Mouse (Mus musculus) liver, embryonic 13.5 days (tissue): Measurements from ENCODE around the gene Ear10. TPM values are rescaled to one million over a fixed set of nuclear protein-coding genes. Genes with fewer than 3 reads are reported as not detected.
A peak's percentile ranks its signal among the peaks of the same experiment; 100 is the strongest.
"Not testable (repeated sequence)": the region's sequence is repeated elsewhere in the genome, so short reads cannot be mapped to it uniquely, and the experiment has no call there.

Source experiments
- ATAC-seq: fragments of 200-750 bp; cut with Nextera tagmentation; 2 replicates; pipeline ENCODE4 v1.8.0; 2017; ENCODE audit warnings: low read depth, mild to moderate bottlenecking, moderate number of reproducible peaks, moderate library complexity
- DNase-seq: peaks from one replicate; pipeline ENCODE4 v3.0.0; 2022
- H3K27ac ChIP-seq: fragments of 300-500 bp; sonication (generic); 2 replicates; pipeline ENCODE4 v1.5.1; 2015; ENCODE audit warnings: moderate library complexity, mild to moderate bottlenecking, inconsistent platforms
- H3K27me3 ChIP-seq: fragments of 300-500 bp; sonication (generic); 2 replicates; pipeline ENCODE4 v1.6.1; 2015; ENCODE audit warnings: mild to moderate bottlenecking, inconsistent platforms
- H3K36me3 ChIP-seq: fragments of 300-500 bp; sonication (generic); 2 replicates; pipeline ENCODE4 v1.6.1; 2015; ENCODE audit warnings: mild to moderate bottlenecking, inconsistent platforms
- H3K4me1 ChIP-seq: fragments of 300-500 bp; sonication (generic); replicated peaks from 2 replicates; pipeline ENCODE4 v1.6.1; 2015; ENCODE audit warnings: inconsistent platforms
- H3K4me2 ChIP-seq: fragments of 300-500 bp; sonication (generic); 2 replicates; pipeline ENCODE4 v1.6.1; 2015; ENCODE audit warnings: inconsistent platforms, mild to moderate bottlenecking, moderate library complexity
- H3K4me3 ChIP-seq: fragments of 300-500 bp; sonication (generic); replicated peaks from 2 replicates; pipeline ENCODE4 v1.5.1; 2015; ENCODE audit warnings: mild to moderate bottlenecking, inconsistent platforms
- H3K9ac ChIP-seq: fragments of 300-500 bp; sonication (generic); 2 replicates; pipeline ENCODE4 v1.6.1; 2015; ENCODE audit warnings: mild to moderate bottlenecking, inconsistent platforms
- H3K9me3 ChIP-seq: fragments of 300-500 bp; sonication (generic); replicated peaks from 2 replicates; pipeline ENCODE4 v1.6.1; 2016; ENCODE audit warnings: inconsistent platforms
- WGBS: fragments of 180-500 bp; shearing (Covaris S2); methylation state at CpG from one replicate; pipeline ENCODE4 v1.1.7; 2015; ENCODE audit not compliant: insufficient replicate concordance; 5-methylcytosine and 5-hydroxymethylcytosine counted together
- polyA plus RNA-seq: library from polyadenylated mRNA; unstranded; fragments of >200 nt; fragmentation: Nextera tagmentation; extraction: Ambion mirVana; gene quantifications from 2 replicates; pipeline ENCODE4 v1.2.1, GENCODE M21; 2015

Ear10 gene
- polyA plus RNA-seq, result not detected in 2 replicates

- Histone ChIP-seq H3K4me1 (peaks cover 18% of the 10 kb centered on the region; the same call in 1 of the 2 replicates), H3K27ac (0 out of 2 replicates have a peak within 1 kb of the TSS, but pooled peaks have one; percentile 13)
- H3K36me3 ChIP-seq, H3K9ac ChIP-seq, DNase-seq, H3K9me3 ChIP-seq, ATAC-seq, H3K27me3 ChIP-seq, H3K4me2 ChIP-seq, H3K4me3 ChIP-seq: not testable (repeated sequence)
- 67% methylated on average over 3 of the region's 3 CpGs for WGBS
Measured at GRCm38 (mm10) chr14:43923459-43923858, at the start of gene Ear10. TSS of gene Ear10 (minus strand) at chr14:43923559.

GRCm38 (mm10) chr14:43956769-43957168, 33.4 kb upstream of the Ear10 start, which contains the start of gene Ang5:
TSS of gene Ang5 (plus strand) at chr14:43957069.
- not testable (repeated sequence) for H3K4me1 ChIP-seq, H3K4me2 ChIP-seq, H3K36me3 ChIP-seq, H3K4me3 ChIP-seq, H3K9me3 ChIP-seq, H3K9ac ChIP-seq, DNase-seq, H3K27me3 ChIP-seq, H3K27ac ChIP-seq, ATAC-seq
- no CpG with 5 or more reads among the region's 2 CpGs for WGBS

- DNase-seq, H3K27ac ChIP-seq, H3K4me1 ChIP-seq, H3K36me3 ChIP-seq, H3K4me2 ChIP-seq, ATAC-seq, H3K9ac ChIP-seq, H3K9me3 ChIP-seq, H3K4me3 ChIP-seq, H3K27me3 ChIP-seq: not testable (repeated sequence)
- WGBS, result no CpG with 5 or more reads among the region's 1 CpGs
Measured at GRCm38 (mm10) chr14:43955074-43955473, 31.7 kb upstream of the Ear10 start.

GRCm38 (mm10) chr14:43953382-43953781, 30.0 kb upstream of the Ear10 start:
- H3K27ac ChIP-seq, H3K9me3 ChIP-seq, H3K4me3 ChIP-seq, DNase-seq, H3K36me3 ChIP-seq, H3K4me1 ChIP-seq, H3K9ac ChIP-seq, H3K4me2 ChIP-seq, H3K27me3 ChIP-seq, ATAC-seq: not testable (repeated sequence)
- WGBS, result 14% methylated on average over 2 of the region's 2 CpGs

- H3K9me3 ChIP-seq, H3K4me2 ChIP-seq, ATAC-seq, H3K4me3 ChIP-seq, H3K9ac ChIP-seq, H3K36me3 ChIP-seq, H3K27me3 ChIP-seq, DNase-seq, H3K27ac ChIP-seq: not testable (repeated sequence)
- 43% methylated on average over 5 of the region's 5 CpGs for WGBS
- H3K4me1 ChIP-seq, result peaks cover 17% of the 10 kb centered on the region
Measured at GRCm38 (mm10) chr14:43933399-43933798, 10.0 kb upstream of the Ear10 start.

- H3K27me3 ChIP-seq, H3K4me2 ChIP-seq, ATAC-seq, H3K9ac ChIP-seq, H3K9me3 ChIP-seq, H3K4me3 ChIP-seq, H3K27ac ChIP-seq, H3K36me3 ChIP-seq: not testable (repeated sequence)
- peak; percentile 29 for DNase-seq
- H3K4me1 ChIP-seq, result peaks cover 15% of the 10 kb centered on the region
- 21% methylated on average over 8 of the region's 8 CpGs for whole genome bisulfite sequencing
Measured at GRCm38 (mm10) chr14:43932991-43933390, 9.6 kb upstream of the Ear10 start.

GRCm38 (mm10) chr14:43925404-43925950, 2.1 kb upstream of the Ear10 start:
- whole genome bisulfite sequencing, result 5% methylated on average over 21 of the region's 21 CpGs
- not testable (repeated sequence) for H3K36me3 ChIP-seq, H3K9me3 ChIP-seq, H3K27me3 ChIP-seq, DNase-seq
- ATAC-seq, result peak; percentile 82
- Histone ChIP-seq H3K4me1 (peaks cover 18% of the 10 kb centered on the region; the same call in 1 of the 2 replicates), H3K4me3 (peak overlapping the region; percentile 64), H3K27ac (peak overlapping the region; percentile 73), H3K4me2 (peak overlapping the region; percentile 70), H3K9ac (peak overlapping the region; percentile 71)

GRCm38 (mm10) chr14:43924688-43925403, 1.5 kb upstream of the Ear10 start, which contains the start of gene Gm8113:
TSS of gene Gm8113 (plus strand) at chr14:43925390.
- DNase-seq, result peak; percentile 72
- Histone ChIP-seq H3K4me1 (peaks cover 18% of the 10 kb centered on the region; the same call in 1 of the 2 replicates), H3K27ac (peak within 1 kb of the TSS; percentile 73), H3K4me3 (peak within 1 kb of the TSS; percentile 64), H3K4me2 (peak within 1 kb of the TSS; percentile 70), H3K9ac (peak within 1 kb of the TSS; percentile 71)
- 7% methylated on average over 10 of the region's 10 CpGs for WGBS
- ATAC-seq, result peak; percentile 92
- H3K36me3 ChIP-seq, H3K27me3 ChIP-seq, H3K9me3 ChIP-seq: not testable (repeated sequence)

- not testable (repeated sequence) for H3K36me3 ChIP-seq, H3K4me2 ChIP-seq, H3K4me1 ChIP-seq, H3K9me3 ChIP-seq, H3K9ac ChIP-seq, H3K27ac ChIP-seq, H3K27me3 ChIP-seq, DNase-seq, ATAC-seq, H3K4me3 ChIP-seq
Measured at GRCm38 (mm10) chr14:43918214-43918613, 5.1 kb downstream of the Ear10 start.

- not testable (repeated sequence) for H3K36me3 ChIP-seq, H3K27me3 ChIP-seq, ATAC-seq, H3K9ac ChIP-seq, H3K4me1 ChIP-seq, H3K9me3 ChIP-seq, H3K27ac ChIP-seq, H3K4me2 ChIP-seq, H3K4me3 ChIP-seq, DNase-seq
- 56% methylated on average over 3 of the region's 3 CpGs for WGBS
Measured at GRCm38 (mm10) chr14:43898577-43898976, 24.8 kb downstream of the Ear10 start.

- H3K9me3 ChIP-seq, H3K36me3 ChIP-seq, H3K4me2 ChIP-seq, H3K9ac ChIP-seq, H3K27ac ChIP-seq, H3K4me1 ChIP-seq, ATAC-seq, H3K27me3 ChIP-seq, DNase-seq, H3K4me3 ChIP-seq: not testable (repeated sequence)
- WGBS, result 19% methylated on average over 2 of the region's 2 CpGs
Measured at GRCm38 (mm10) chr14:43895357-43895756, 28.0 kb downstream of the Ear10 start.

GRCm38 (mm10) chr14:43891288-43891687, 32.1 kb downstream of the Ear10 start:
- not testable (repeated sequence) for DNase-seq, H3K4me1 ChIP-seq, H3K4me3 ChIP-seq, H3K9me3 ChIP-seq, H3K36me3 ChIP-seq, ATAC-seq, H3K27ac ChIP-seq, H3K9ac ChIP-seq, H3K4me2 ChIP-seq, H3K27me3 ChIP-seq
- 80% methylated on average over 1 of the region's 1 CpGs for WGBS
